Mouse (Mus musculus): Measurements from ENCODE around the gene Ninl. TPM values are rescaled to one million over a fixed set of nuclear protein-coding genes. Genes with fewer than 3 reads are reported as not detected.

Ninl gene
- polyA plus RNA-seq (2015; fragmentation: Illumina TruSeq; extraction: RNeasy Lipid Tissue Mini Kit (QIAGEN cat#74804); ENCODE audit: low read depth, low replicate concordance) = 3.5 TPM

DNA sequence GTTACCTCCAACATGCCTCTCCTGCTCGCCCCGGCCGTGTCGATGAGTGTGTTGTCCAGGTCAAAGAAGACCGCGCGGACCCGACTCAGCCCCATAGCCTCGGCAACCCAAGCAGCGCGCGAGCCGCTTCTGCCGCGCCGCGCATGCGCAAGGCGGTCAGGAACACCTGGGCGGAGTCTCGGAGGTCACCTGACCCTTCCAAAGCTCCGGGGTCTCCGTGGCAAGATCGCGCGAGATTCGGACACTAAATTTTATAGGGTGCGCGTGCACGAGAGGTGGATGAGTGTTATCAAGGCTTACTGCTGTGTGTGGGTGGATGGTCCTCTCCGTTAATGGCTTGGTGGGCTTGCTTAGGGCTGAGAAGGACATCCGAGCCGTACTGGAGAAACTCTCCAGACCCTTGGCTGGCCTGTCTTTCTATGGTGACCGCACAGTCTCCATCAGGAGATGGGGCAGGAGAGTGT is at the start of gene Ninl, which contains the start of gene Nanp:
Ninl (minus strand) TSS at position 151 of the 464 bp plus-strand sequence.
Nanp (minus strand) TSS at position 167 of the 464 bp plus-strand sequence.

GRCm38 (mm10) chr2:150904936-150905450 is 134.2 kb downstream of the Ninl start, which contains the start of gene Gins1:
Gene Gins1, plus strand, starts transcription at chr2:150905400.

DNA sequence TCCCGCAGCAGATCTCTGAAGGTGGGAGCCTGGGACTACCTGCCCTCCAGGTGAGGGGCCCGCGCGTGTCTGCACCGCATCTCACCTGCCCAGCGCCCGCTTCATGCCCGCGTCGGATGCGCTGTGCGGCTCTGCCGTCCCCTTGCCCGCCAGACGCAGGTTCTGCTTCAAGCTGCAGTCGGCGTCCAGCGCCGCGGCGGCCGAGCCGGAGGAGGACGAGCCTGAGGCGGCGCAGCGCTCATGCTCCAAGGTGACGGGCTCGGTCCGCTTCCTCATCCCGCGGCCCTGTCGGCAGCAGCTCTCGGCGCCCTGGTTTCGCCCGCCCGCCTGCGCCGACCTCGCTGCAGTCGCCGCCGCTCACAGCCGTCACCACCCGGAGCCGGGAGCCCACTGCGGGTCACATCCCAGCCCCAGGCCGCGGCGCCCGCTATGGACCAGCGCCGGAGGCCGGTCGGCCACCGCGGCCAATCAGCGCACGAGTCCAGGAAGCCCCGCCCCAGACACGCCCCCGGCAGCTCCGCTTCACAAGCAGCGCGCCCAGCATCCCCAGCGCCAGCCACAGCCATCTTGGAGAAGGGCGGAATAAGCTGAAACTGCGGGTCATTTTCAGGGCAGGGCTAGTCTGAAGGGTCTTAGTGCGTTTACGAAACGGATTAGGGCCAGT is 134.8 kb downstream of the Ninl start, which contains the start of gene Abhd12:
Abhd12 (minus strand) TSS at position 470 of the 664 bp plus-strand sequence.

Other genes with a start within 250 kb of the Ninl start
- 426 TPM for gene Abhd12, start 134.6 kb downstream of the Ninl start, polyA plus RNA-seq (2015; fragmentation: Illumina TruSeq; extraction: RNeasy Lipid Tissue Mini Kit (QIAGEN cat#74804); ENCODE audit: low read depth, low replicate concordance)
- 3.4 TPM for gene Gins1, start 134.0 kb downstream of the Ninl start, polyA plus RNA-seq (2015; fragmentation: Illumina TruSeq; extraction: RNeasy Lipid Tissue Mini Kit (QIAGEN cat#74804); ENCODE audit: low read depth, low replicate concordance)
- gene Nanp, start within 50 bp of the Ninl start, polyA plus RNA-seq (2015; fragmentation: Illumina TruSeq; extraction: RNeasy Lipid Tissue Mini Kit (QIAGEN cat#74804); ENCODE audit: low read depth, low replicate concordance) = 31.9 TPM
- gene Gm14151, start 53.0 kb upstream of the Ninl start, polyA plus RNA-seq (2015; fragmentation: Illumina TruSeq; extraction: RNeasy Lipid Tissue Mini Kit (QIAGEN cat#74804); ENCODE audit: low read depth, low replicate concordance) = not detected
- not detected for gene Gm14147, start 58.9 kb upstream of the Ninl start, polyA plus RNA-seq (2015; fragmentation: Illumina TruSeq; extraction: RNeasy Lipid Tissue Mini Kit (QIAGEN cat#74804); ENCODE audit: low read depth, low replicate concordance)

All from brain, adult 10 weeks (tissue).